Mouse (Mus musculus) brain, embryonic 18.5 days (tissue): ENCODE results near the gene Frs2.

Experiments
- DNase-seq: peaks from one replicate; pipeline ENCODE4 v3.0.0-alpha.2; 2012; ENCODE audit warnings: low read depth, low spot score

Gene Frs2

DNA sequence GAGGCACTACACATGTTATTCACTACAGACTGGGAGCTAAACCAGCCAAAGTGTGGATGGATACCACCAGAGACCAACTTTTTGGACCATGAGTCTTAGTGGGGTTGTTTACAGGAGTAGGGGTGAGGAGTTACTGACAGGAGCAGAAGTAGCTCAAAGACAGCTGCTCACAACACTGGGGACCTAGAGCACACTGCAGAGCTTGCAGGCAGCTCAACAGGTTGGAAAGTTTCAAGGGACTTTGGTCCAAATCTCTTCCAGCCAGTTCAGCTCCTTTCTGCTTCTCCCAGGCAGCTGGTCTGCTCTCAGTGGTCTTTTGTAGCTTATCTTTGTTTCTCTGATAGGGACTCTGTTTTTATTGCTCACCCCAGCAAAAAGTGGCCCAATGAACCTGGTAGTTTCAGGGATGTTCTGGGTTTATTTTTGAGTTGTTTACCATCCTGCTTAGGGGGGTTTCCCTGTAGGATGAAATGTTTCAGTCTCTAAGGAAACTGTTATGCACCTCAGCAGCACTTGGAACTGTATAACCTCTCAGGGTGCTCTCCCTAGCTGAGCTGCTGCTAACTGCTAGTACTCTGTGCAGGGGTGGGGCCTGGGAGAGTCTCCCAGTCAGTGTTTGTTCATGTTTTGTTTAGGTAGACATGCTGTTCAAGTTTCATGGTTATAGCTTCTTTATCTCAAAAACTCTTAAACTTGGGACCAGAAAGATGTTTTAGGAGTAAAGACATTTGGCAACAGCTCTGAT, 44.3 kb downstream of the Frs2 start:
- no peak for DNase-seq

DNA sequence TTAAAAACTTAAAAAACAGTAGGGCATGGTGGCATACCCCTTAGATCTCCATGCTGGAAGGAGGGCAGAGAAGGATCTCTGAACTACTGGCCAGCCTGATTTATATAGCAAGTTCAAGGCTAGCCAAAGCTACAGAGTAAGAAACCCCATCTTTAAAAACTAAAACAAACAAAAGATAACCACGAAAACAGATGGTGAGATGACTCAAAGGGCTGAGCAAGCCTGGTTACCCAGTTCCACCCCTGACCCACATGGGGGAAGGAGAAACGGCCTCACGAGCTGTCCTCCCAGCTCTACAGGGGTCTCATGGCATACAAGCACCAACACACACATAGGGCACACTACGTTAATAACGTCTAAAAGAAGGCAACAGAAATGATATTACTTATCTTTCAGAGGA, 48.2 kb downstream of the Frs2 start:
- no peak for DNase-seq

DNA sequence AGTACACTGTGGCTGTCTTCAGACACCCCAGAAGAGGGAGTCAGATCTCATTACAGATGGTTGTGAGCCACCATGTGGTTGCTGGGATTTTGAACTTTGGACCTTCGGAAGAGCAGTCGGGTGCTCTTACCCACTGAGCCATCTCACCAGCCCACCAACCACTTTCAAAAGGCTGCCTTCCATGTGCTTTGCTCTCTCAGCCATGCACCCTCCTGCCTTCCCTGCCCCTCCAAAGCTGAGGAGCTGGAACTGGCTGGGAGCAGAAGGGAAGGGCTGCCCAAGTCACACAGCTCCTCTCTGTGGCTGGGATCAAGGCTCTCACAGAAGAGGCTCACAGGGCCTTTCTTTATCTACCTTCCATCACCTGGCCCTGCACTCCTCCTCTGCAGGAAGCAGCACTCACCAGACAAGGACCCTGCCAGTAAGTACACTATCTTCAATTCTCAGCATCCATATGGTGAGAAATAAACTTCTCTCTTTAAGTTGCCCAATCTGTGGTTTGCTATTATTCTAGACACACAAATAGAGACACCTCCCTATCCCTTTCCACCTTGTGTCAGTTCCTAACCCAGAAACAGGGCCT, 51.1 kb downstream of the Frs2 start:
- DNase-seq, result no peak

DNA sequence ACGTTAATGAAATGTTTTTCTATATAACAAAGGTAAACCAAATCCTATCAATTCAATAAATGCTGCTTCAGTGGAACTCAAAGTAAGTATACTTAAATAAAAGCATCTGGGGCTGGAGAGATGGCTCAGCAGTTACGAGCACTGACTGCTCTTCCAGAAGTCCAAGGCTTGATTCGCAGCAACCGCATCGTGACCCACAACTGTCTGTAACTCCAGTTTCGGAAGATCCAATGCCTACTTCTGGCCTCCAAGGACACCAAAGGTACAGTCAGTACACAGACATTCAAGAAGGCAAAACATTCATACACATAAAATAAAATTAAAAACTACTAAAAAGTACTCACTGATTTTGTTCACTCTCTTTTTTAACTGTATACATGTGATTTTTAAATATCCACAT, 52.2 kb downstream of the Frs2 start:
- no peak for DNase-seq

DNA sequence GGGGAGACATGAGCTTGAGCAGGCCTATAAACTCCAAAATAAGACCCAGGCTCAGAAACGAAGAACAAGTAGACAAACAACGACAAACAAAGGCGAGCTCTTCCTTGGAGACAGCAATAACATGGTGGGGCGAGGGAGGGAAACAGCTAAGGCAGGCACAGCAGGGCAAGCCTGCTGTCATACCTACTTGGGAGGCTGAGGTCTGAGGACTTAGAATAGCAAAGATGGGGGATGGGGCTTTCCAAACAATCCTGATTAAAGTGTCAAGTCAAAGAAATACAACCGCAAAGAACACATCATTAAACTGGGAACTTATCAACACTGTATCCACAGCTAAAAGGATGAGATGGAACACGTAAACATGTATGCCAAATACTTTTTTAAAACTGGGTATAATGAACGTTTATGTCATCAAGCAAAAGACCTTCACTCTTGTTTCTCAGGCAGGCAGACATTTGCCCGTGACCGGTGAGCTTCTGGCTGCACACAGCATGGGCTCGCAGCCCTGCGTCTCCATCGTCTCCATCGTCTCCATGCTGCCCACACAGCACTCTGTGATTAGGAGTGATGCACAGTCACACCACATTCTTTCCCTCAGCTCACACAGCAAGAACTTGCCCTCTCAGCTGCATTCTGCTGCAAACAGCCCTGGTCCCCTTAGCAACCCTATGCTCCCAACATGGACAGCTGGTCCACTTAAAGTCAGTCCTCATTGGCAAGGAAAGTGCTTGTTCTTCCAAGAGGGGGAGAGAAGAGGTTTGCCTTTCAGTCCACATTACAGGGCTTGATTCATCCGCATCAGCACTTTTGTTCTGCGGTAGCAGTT, 53.6 kb downstream of the Frs2 start:
- peak; percentile 36 for DNase-seq

DNA sequence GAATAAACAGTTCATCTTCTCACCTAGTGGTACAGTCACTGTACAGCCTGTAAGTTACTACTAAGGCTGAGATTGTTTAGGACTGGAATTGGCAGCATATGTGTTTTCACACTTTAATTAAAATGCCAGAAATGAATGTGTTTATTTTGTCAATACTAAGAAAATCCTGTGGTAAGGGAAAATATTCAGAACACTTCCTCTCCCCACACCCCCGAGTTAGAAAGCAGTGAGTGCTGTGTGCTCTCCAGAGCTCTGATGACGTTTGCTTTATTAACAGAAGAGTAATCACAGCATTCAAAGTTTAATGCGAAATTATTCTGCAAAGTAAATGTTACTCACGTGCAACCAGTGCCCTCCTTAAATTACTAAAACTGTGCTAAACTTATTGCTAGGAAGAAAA, 58.7 kb downstream of the Frs2 start:
- DNase-seq, result no peak

DNA sequence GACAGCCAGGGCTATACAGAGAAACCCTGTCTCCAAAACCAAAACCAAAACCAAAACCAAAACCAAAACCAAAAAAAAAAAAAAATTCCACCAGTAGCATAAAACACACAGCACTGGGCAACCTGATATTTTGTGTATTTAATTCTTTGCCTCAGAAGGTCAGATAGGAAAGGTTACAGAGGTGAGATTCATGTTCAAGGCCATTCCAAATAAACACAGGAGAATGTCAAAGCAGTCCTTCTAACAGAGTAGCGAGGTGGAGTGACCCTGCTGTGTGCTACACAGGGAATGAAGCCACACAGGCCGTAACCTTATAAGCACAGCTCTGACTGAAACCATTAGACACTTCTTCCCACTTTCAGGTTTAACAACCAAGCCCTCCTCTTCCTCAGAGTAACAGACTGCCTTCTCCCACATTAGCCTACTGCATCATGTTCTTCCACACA, 66.4 kb downstream of the Frs2 start:
- DNase-seq, result no peak

DNA sequence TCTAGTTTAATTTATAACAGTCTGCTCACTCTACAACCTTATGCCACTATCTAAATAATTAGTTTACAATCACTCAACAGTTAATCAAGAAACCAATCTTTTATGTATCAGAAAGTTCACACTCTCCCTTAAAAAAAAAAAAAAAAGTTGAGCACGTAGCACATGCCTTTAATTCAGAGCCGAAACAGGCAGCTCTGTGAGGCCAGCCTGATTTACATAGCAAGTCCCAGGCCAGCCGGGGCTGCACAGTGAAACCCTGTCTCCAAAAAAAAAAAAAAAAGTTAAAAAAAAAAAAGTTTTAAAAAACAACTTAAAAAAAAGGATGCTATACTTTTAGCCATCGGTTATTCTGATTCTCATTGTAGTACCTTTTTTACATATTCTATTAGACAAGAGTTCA, 67.0 kb downstream of the Frs2 start:
- no peak for DNase-seq

DNA sequence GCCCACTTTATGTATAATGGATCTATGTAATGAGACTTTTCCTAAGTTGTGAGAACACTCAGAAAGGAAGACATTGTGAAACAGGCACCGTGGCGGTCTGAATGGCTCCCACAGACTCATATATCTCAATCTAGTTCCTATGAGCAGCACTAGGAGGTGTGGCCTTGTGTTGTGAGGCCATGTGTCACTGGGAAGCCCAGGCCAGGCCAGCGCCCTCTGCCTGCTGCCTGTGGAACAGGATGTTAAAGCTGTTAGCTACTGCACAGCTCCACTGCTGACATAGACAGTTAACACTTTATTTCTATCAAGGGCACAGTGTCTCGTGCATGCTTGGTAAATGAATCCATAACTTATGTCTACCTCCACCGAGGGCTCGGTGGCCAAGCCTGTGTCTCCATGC, 70.0 kb downstream of the Frs2 start:
- DNase-seq, result no peak

DNA sequence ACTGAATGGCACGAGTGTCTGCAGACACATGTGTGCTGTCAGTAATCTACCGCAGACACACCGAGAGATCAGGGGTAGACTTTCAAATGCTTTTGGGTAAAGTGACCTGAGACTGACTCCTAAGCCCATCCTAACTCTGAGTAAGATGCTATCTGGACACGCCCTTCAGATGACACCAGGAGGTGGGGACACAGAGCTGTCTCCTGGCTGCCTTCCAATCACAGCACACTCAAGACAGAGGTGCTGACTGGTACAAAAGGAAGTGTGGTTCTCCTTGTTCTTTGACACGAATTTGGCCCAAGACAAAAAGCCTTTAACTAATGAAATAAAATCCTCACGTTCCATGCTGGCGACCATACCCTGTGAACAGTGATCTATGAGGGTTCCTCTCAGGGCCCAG, 75.2 kb downstream of the Frs2 start:
- no peak for DNase-seq

DNA sequence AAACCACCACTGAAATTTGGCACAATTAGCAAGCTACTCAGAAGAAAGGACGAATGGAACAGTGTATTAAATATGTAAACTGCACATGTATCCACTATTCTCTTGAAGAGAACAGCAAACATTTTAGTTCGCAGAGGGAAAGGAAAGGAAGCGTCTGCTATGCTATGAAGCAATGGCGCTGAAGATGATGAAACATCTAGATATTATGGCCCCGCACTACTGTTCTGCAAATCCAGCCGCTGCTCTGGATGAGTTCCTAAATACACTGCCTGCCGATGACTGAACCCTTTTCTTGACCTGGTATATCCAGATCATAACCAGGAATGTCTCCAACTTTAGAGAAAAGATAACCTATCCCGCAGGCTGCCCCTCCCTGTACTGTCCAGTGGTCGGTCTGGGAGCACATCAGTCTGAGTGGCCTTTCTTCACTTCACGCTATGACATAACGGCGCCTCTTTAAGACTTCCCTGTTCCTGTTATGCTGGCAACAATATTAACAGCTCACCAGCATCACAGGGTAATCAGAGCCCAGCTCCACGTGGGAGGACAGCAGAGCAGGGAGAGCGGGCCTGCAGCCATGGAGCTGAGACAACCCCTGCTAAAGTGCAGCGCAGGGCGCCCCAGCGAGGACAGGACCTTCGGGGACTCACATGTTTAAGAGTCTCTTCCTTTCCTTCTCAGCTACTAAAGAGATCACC, 76.0 kb downstream of the Frs2 start:
- no peak for DNase-seq

DNA sequence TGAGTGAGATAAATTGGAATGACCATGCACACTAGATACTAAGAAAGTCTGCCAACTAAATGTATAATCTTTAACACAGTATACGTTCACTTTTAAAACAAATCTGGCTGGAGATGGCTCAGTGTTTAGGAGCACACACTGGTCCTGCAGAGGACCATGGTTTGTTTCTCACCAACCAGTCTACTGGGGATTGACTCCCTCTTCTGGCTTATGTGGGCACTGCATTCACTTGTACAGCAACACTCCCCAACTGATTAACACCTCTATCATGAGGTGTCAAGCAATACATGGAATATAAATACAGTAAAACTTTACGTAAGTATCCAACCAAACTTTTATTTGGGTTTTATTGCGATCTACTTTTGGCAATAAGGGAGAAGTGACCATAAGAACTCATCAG, 79.2 kb downstream of the Frs2 start:
- no peak for DNase-seq

DNA sequence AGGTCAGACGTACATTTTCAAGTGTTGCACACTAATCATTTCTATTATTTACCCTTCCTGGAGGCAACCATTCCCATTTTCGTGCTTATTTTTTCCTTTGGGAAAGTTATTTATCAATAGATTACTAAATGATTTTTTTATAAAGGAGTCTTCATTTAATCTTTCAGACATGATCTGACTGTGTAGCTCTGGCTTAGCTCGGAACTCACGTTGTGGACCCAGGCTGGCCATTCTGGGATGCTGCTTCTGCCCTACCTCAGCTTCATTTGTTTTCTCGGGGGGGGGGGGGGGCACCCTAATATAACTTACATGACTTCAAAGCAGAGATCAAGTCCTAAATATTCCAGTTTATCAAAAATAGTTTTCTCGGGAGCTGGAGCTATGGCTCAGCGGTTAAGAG, 84.3 kb downstream of the Frs2 start:
- no peak for DNase-seq

DNA sequence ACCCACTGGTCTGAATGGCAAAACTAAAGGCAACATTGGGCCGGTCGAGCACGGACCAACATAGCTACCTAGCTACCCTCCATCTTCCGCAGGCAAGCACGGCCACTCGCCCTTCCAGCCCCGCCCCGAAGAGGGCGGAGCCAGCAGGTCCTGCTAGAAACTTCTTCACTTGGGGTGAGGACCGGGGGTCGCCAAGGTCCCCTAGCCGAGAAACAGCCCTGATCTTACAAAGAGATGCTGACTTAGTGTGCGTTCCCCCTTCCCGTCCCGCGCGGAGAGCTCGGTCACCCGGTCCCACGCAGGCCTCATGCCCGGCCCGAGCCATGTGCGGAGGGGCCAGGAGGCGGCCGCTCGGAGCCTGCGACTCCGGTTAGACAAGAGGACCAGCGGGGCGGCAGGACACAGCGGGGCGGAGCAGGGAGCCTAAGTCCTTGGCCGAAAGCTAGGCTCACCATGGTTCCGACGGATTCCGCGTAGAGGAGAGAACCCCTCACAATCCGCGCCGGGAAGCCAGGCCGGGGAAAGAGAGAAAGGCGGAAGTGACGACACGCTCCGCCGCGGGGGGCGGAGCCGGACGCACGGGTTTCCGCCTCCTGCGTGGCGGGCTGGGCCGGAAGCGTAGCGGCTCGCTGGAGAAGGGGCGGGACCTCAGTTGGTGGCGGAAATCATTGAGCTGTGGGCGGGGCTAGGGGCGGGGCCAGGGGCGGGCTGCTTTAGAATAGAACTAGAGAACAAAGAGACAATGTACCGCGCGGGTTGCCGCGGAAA, 84.9 kb downstream of the Frs2 start, which contains the start of gene Cct2:
Cct2 (minus strand) TSS at position 561 of the 768 bp plus-strand sequence.
- peak; percentile 91 for DNase-seq

DNA sequence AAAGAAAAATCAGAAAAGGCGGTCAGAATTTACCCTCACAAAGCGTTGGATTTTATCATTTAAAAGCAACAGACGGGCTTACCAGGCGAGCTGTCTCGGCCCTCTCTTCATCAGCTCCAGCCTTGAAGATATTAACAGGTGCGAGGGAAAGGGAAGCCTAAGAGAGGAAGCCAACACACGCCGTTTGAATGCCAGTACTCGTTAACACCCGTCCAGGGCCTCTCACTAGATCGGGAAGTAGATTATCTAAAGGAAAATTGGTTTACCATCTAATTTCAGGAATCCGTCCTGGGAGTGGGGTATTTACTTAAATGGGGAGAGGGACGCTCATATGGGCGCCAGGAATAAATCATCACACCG, 85.5 kb downstream of the Frs2 start:
- no peak for DNase-seq

DNA sequence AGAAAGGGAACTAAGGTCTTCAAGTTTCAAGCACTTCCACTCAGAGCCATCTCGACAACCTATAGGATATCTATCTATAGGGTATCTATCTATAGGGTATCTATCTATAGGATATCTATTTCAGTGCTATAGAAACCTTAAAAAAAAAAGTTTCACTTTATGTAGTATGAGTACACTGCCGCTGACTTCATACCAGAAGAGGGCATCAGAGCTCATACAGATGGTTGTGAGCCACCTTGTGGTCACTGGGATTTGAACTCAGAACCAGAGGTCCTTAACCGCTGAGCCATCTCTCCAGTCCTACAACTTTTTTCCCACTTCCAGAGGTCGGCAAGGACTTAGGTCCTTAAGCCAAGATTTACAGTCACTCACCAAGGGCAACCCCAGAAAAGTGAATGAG, 92.7 kb downstream of the Frs2 start:
- no peak for DNase-seq

DNA sequence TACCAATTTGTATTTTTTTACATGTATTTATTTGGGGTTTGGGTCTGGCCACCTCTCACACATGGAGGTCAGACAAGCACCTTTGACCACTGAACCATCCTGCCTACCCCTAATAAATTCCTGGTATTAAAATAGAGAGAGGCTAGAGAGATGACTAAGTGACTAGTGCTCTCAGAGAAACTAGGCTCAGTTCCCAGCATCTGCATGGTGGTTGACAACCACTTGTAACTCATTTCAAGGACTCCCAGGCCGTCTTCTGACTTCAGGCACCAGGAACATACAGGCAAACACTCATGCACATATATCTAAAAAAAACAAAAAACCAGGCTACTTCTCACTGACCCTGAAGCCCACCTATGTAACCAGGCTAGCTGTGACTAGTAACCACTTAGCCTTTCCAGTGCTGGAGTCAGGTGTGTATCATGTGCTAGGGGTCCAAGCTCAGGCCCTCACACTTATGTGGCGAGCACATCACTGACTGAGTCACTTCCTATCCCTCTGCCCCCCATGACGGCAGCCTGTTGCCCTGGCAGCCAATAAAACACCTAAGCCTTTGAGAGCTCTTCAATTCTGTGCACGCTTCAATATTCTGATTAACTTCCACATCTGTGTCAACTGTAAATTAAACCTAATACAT, 98.3 kb downstream of the Frs2 start:
- DNase-seq, result no peak

DNA sequence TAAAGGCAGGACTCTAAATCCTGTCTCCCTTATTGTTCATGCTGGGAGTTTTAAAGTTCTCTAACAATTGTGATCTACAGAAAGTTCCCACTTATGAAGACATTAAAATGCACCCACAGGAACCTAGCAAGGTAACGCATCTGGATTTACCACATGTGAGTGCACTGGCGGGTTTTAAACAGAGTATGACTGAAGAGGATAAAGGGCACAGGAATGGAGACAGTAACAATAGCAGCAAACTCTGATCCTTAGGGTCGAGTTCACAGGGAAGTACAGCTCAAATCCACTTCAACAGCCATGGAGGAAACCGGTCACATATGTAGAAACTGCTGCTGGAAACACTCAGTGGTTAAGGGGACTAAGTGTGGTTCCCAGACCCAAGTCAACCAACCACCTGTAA, 99.1 kb downstream of the Frs2 start:
- DNase-seq, result no peak

DNA sequence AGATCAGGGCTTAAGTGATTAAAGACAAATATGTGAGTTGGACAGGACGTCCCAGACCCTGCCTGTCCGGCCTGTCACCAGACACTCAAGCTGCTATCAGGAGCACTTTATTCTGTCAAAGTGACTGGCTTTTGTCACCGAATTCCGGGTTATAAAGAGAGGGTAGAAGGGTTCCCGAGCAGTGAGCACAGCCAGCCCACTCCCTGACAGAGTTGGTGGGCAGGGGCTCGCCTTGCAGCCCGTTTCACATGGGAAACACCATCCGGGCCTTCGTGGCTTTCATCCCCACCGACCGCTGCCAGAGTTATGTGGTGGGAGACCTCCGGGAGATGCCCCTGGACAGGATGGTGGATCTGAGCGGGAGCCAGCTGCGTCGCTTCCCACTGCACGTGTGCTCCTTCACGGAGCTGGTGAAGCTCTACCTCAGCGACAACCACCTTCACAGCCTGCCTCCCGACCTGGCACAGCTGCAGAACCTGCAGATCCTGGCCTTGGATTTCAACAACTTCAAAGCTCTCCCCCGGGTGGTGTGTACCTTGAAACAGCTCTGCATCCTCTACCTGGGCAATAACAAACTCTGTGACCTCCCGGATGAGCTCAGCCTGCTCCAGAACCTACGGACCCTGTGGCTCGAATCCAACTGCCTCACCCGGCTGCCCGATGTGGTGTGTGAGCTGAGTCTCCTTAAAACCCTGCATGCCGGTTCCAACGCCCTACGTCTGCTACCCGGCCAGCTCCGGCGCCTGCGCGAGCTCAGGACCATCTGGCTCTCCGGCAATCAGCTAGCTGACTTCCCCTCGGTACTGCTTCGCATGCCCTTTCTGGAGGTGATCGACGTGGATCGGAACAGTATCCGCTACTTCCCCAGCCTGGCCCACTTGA, 102.9 kb downstream of the Frs2 start, which contains the start of gene Lrrc10:
Lrrc10 (plus strand) TSS at position 167 of the 882 bp plus-strand sequence.
- no peak for DNase-seq
